Mouse (Mus musculus) spleen, embryonic (tissue): ENCODE results near the gene Zfp704.

Experiments
- CTCF ChIA-PET: fragments of 350-600 bp; sonication (Branson Sonifier 250); formaldehyde crosslinking; loops from one replicate; lab custom pipeline; 2022; lab: Charles Lee

Zfp704 gene

DNA sequence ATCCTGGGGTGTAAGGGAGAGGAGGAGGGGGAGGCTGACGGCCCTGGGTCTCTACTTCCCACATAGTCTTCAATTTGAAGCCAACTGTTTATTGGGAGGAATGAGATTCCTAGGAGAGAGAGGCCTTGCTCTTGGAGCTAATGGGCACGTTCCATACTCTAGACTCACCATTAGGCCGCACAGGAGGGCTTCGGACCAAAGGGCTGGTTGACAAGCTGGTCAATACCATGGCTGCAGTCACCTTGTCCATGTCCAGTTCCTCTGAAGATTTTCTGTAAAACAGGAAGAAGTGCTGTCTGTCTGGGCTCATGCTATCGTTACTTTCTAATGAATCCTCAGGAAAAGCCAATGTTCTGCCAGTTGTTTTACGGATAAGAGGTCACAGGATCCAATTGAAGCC, 135.6 kb downstream of the Zfp704 start:
- CTCF ChIA-PET = no interaction called here

DNA sequence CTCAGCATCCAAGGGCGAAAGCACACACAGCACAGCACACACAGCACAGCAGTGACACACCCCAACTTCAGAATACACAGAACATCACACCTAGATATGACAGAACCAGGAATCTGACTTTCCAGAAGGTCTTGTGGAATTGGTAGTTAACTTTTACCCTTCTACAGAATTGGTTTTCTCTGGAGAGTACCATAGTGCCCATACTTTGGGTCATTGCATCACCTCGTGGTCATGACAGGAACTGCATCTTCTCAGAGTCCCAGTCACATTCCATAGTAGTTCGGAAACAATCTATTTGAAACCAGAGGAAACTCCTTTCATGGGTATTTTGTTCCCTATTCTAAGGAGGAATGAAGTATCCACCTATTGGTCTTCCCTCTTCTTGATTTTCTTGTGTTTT, 143.6 kb downstream of the Zfp704 start:
- CTCF ChIA-PET = interaction anchor here (0.6 to 2.5 kb wide), 3 partner anchors 388 to 870 kb away, joined by 3 to 13 read pairs (median 6); no protein-coding TSS in a partner anchor

GRCm38 (mm10) chr3:9465731-9466130, 144.2 kb downstream of the Zfp704 start:
- CTCF ChIA-PET = interaction anchor here (0.6 to 2.5 kb wide), 3 partner anchors 388 to 869 kb away, joined by 3 to 13 read pairs (median 6); no protein-coding TSS in a partner anchor

- CTCF ChIA-PET = no interaction called here
Observed at GRCm38 (mm10) chr3:9461660-9462059, 148.2 kb downstream of the Zfp704 start.

DNA sequence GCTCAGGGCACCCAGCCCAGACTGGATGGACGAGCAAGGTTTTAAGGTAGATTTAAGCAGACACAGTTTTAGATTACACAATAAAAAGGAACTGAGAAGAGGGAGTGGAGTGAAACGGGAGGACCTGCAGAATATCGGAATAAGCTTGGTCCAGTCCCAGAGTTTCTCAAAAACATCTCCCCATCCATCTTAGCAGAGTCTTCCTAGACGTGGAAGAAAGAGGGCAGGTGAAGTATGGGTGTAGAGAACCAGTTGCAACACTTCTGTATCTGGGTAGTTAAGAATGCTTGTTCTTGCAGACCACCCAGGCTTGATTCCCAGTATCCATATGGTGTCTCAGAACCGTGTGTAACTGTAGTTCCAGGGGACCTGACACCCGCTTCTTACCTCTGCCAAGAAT, 149.6 kb downstream of the Zfp704 start:
- CTCF ChIA-PET = interaction anchor here (0.7 kb wide), 1 partner anchor 524 kb away, joined by 3 read pairs; no protein-coding TSS in a partner anchor

- CTCF ChIA-PET = interaction anchor here (0.7 kb wide), 1 partner anchor 57 kb away, joined by 5 read pairs; no protein-coding TSS in a partner anchor
Observed at GRCm38 (mm10) chr3:9456380-9456890, 153.4 kb downstream of the Zfp704 start.

GRCm38 (mm10) chr3:9455351-9455750, 154.5 kb downstream of the Zfp704 start:
- CTCF ChIA-PET = interaction anchor here (0.6 kb wide), 1 partner anchor 61 kb away, joined by 3 read pairs; no protein-coding TSS in a partner anchor

DNA sequence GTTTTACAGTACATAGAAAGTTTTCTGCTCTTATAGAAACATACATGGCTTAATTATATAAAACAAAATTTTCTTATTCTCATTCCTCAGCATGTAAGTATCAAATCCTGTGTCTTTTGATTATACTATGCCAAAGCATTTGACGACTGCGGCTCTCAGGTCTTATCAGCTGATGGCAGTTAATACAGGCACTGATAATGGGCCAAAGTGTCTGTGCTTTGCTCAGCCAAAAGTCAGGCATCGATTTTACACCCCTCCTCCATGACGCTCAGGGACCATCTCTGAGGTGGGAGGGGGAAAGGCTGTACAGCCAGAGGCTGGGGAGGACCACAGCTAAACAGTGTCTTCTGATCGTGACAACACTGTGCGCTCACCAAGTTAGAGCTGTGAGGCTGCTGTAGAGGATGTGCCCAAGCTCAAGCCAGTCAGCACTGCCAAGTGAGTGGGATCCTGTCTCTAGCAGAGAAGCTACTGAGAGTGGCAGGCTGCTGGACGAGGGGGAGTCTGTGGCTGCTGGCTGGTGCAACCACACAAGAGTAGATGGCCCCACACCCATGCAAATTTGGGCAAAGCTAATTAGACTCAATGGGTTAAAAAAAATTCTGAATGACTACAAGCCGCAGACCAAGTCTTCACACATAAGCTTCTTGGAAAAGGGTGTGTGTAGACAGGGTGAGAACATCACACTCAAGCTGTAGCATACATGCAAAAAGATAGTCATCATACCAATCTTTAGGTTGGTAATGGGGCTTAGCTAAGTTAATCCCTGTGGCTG, 155.1 kb downstream of the Zfp704 start:
- CTCF ChIA-PET = no interaction called here

DNA sequence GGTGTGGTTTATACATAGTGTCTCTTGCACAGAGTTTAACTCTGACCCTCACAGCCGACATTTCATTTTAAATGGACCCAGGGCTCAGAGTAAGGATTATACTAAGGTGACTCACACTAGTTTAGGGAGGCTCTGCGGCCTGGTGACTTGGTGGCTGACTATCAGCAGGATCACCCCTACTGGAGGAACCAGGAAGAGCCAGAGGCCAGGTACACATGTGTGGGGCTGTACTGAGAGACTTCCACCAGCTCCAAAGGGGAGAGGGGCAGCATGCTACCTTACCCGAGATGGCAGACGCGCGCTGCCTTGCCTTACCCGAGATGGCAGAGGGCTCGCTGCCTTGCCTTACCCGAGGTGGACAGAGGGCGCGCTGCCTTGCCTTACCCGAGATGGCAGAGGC, 159.4 kb downstream of the Zfp704 start:
- CTCF ChIA-PET = no interaction called here

DNA sequence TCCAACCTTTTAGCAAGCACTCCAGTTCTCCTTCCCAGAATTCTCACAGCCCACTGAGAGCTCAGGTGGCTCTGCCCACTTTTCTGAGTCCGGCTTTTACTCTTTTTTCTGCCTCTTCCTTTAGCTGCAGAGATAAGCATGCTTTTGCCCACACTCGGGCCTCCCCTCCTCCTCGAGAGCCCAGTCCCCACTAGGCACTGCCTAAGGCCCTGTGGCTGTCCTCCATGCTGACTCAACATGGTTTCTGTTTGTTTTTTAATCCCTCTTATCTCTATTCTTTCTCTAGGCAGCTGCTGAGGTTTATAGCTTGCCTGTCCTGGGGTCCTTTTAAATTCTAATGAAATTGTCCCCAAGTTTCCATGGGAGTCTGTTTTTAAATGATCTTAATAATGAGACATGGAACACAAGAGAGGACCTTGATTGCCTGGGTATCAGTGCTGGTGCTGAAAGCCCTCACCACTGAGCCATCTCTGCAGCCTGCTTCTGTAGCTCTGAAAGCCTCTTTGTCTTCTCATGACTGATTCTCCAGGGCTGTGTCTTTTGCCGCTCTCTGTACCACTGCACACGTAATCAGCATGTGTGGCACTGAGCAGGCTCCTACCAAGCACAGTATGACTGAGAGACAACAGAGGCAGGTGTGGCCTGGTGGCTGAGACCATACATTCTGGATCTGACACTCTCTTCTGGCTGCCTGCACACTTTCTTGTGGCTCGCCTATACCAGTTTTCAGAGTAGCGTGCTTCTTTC, 160.5 kb downstream of the Zfp704 start:
- CTCF ChIA-PET = interaction anchor here (0.7 kb wide), 1 partner anchor 77 kb away, joined by 3 read pairs; no protein-coding TSS in a partner anchor

- CTCF ChIA-PET = interaction anchor here (0.7 kb wide), 1 partner anchor 76 kb away, joined by 3 read pairs; no protein-coding TSS in a partner anchor
Observed at GRCm38 (mm10) chr3:9448541-9448940, 161.3 kb downstream of the Zfp704 start.

GRCm38 (mm10) chr3:9444558-9444957, 165.3 kb downstream of the Zfp704 start:
- CTCF ChIA-PET = no interaction called here

DNA sequence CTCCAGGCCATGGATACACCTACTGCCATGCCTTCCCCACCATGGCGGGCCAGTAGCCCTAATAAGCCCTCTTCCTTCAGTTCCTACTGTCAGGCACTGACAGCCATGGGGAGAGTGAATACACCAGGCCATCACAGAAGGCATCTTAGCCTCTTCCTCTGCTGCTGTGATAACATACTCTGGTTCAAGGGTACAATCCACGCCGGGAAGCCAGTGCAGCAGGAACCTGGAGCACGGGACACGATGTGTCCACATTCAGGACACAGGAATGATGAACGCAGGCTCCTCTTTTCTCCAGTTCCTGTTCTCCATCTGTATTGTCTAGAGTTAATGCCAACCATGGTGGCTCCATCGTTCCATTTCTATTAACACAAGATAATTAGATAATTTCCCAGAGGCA, 165.9 kb downstream of the Zfp704 start:
- CTCF ChIA-PET = interaction anchor here (0.7 kb wide), 1 partner anchor 539 kb away, joined by 3 read pairs; no protein-coding TSS in a partner anchor

GRCm38 (mm10) chr3:9443476-9443875, 166.4 kb downstream of the Zfp704 start:
- CTCF ChIA-PET = interaction anchor here (0.7 kb wide), 1 partner anchor 539 kb away, joined by 3 read pairs; no protein-coding TSS in a partner anchor

- CTCF ChIA-PET = no interaction called here
Observed at GRCm38 (mm10) chr3:9441566-9442540, 168.0 kb downstream of the Zfp704 start.

DNA sequence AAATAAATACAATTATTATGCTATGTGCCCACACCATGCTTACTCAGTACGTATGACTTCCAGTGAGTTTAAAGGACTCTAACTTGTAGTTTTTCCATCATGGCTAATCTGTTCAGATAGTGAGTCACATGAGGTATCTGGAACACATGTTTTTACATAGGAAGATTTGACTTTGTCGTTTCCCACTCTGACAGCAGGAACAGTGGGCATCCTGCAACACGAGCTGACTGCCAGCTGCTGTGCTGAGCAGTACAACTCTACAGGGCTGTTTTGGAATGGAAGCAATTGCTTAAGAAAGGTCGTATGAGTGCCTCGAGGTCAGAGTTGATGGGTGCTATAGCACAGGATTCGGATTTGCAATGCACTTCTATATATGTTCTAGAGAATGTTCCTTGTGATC, 169.4 kb downstream of the Zfp704 start:
- CTCF ChIA-PET = no interaction called here

- CTCF ChIA-PET = no interaction called here
Observed at GRCm38 (mm10) chr3:9439619-9440286, 170.1 kb downstream of the Zfp704 start.

DNA sequence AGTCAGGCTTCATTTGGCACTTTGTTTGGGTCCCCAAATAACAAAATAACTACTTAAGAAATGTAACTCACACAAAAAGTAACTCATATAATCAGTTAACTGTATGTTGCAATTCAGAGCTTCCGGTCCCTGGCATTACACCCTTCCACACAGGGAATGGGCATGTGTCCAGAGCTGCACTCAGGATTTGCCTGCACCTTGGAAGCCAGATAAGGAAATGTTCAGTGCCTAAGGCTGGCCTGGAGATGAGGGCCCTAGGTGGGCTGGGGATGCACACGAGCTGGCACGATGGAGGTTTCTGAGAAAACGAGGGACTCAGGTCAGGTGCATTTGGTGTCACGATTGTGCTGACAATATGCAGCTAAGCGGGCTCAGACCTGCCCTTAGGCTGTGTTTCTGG, 173.6 kb downstream of the Zfp704 start:
- CTCF ChIA-PET = no interaction called here

DNA sequence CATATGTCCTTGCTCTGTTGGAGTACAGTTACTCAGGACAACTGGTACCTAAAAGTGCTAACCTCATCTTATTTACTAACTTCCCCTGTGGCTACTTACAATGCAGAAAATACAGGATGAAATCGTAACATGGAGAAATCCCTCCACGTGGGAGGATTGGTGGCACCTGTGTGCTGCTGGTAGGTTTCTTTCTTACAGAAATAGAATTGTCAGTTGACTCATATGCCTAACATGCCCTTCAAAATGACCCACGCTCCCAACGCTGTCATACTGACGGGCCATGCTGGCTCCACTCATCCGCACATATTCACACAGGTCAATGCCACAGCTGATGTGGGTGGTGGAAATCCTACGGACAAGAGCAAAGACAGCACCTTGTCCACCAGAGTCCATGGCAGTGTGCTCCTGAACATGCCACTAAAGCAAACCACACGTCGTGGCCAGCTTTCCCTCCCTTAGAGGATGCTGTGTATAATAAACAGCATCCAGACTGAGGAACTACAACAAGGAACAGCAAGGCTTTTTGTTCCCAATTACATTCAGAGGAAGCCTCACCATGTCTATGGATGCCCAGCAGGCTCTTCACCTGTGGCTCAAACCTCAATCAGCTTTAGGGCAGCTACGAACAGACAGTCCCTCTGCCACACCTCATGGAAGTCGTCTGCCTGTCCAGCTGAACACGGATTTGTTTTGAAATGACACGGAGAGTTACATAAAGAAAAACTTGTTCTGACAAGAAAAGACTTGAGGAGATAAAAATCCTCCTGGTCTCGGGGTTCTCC, 175.3 kb downstream of the Zfp704 start:
- CTCF ChIA-PET = no interaction called here
